Mouse (Mus musculus) layer of hippocampus, postnatal 14 days (tissue): ENCODE results near the gene 1700020N01Rik. TPM values are rescaled to one million over a fixed set of nuclear protein-coding genes. Genes with fewer than 3 reads are reported as not detected.
A peak's percentile ranks its signal among the peaks of the same experiment; 100 is the strongest.

ENCODE experiments used
- DNase-seq, 2 experiments: peaks; one replicate each; pipeline ENCODE4 v3.0.0; 2021 to 2022; ENCODE audit warnings: low spot score in 2 of 2, mixed read lengths in 1 of 2
- total RNA-seq, 2 experiments: library from RNA; stranded (reverse); gene quantifications; 2 replicates each; pipeline ENCODE4 v1.2.3; 2021

The 1700020N01Rik gene
- total RNA-seq, 2 experiments from 2014 or later = not detected

DNA sequence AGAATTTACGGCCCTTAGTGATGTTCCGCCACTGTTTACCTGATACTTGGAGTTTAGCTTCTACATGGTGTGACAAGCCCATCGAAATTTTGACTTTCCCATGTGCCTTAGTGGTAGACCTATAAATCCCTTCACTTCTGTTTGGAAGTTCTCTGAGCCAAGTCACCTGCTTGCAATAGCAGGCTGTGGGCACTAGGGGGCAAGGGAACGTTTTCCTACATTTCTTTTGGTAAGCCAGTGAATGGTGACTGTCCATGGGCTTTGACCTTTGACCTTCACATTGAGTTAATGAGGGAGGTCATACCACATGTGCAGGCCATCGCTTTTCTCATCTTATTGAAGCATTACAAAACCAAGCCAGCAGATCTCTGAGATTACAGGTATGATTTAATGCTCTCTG lies 8.0 kb downstream of the 1700020N01Rik start:
- peak in 1 of 2 experiments; percentile 59 for DNase-seq

DNA sequence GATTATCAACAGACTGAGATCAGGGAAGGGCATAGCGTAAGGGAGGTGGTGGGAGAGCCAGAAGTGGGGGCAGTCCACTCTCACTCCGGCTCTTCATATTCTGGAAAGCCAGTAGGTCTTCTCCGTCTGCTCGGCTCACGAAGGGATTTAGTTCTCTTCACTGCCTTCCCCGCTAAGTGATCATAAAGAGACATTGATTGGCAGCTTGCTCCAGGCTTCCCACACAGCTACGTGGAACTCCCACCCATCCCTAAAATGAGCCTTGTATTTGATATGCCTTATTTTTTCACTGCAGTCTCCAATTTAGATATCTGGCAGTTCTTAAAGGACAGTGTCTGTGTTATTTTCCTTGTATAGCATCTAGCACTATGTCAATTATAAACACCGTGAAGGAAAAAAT lies 11.5 kb downstream of the 1700020N01Rik start:
- peak in 1 of 2 experiments; percentile 49 for DNase-seq

DNA sequence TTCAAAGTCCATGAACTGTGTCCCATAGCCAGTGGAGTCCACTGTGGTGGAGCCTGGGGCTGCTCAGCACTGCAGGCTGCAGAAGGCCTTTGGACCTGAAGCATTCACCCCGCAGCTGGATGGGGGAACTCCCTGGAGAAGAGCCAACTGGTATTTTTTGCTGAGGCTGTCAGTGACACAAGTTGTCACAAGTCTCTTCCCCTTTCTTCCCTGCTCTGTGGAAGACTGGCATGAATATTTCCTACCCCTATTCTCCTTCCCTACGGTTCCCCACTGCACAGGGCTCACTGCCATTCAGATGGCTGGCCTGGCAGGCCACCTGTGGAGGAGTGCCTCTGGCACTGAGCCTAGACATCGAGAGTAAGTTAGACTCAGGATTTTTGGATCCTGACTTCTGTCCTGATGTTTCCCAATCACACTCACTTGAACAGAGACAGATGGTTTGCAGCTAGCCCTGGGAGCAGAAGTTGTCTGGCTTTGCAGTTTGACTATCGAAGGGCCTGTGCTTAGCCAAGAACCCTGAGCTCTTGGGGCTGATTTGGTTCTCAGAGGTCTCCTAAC lies 12.1 kb downstream of the 1700020N01Rik start:
- DNase-seq = peak; percentile 56 to 64

DNA sequence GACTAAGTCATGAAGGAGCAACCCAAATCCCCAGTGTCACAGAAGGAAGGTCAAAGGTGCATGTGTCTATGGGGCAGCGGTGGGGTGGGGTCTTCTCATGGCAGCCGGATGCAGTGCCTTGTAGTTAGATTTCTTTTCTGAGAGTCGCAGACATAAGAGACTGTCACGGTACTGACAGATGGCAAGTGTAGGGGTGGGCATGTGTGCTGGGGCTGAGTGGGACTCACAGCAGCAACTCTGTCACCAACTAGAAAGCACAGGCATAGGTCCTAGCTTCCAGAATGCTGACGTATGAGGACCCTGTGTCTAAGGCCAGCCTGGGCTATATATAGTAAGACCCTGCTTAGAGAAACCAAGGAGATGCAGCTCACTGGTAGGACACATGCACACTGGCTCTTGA lies 12.7 kb downstream of the 1700020N01Rik start:
- peak; percentile 45 to 55 for DNase-seq

DNA sequence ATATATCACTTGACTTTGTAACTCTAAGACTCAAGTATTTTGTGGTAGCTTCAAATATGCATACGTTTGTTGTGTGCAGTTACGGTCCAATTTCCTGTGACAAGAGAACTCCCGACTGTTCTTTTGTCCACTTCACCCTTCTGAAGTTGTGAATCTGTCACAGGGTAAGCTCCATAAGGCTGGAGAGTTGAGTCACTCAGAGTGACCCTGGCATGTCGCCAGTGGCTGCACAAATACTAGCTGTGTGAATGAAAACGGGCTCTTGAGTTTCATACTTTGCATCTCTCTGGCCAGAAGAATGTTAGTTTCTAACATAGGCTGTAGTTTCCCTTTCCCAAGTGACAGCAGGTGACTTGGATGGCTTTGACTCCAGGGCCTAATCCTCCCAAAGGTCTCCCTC lies 14.0 kb downstream of the 1700020N01Rik start:
- no peak for DNase-seq

DNA sequence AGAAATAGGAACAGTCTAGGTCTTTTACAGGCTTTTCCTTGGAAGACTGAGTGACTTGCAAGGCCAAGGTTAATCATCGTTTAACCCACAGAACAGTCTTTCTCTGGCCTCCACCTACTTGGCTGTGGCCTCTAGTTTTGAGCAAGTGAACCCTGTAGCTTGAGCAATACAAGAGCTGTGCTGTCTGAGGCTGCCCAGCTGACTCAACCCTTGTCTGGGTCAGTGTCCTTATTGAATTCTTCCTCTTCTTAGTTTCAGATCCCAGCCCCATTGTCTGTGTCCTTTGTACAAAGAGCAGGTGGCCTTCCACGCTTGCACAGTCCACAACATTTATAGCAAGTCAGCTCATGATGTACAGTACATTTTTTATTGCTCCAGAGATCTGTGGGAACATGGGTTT lies 16.6 kb downstream of the 1700020N01Rik start:
- DNase-seq = no peak

DNA sequence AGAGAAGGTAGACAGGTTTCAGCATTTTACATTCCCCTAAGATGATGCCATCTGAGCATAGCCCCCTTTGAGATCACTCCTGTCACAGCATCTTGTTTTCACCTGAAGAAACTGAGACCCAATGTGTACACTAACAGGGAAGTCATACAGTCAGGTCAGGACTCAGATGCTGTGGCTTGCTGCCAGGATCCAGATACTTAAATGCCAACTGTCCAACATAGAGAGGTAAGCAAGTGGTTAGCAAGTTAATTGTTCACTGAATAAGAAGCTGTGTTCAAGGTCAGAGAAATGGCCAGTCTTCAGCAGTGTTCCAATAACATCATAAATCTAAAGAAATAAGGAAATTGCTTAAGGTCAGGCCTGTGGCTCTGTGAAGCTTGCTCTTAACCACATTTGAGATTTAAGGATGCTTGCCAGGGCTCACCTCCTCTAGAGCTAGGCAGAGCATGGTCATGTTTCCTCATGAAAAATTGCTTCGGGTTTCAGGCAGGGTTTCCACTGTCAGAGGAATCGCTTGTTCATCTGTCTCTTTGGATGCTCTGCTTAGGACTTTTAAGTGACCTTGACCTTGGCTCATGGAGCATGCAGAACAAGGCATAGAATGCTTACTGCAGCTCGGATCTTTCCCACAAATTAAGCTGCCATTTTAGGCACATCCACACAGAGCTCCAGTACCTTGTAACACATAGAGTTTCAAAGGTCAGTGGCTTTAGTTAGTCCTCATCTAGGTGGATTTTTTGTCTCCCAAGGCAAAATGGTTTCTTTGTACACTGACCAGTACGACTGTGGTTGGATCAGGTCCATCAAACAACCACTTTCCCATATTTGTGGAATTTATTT lies 20.3 kb downstream of the 1700020N01Rik start:
- DNase-seq = no peak

DNA sequence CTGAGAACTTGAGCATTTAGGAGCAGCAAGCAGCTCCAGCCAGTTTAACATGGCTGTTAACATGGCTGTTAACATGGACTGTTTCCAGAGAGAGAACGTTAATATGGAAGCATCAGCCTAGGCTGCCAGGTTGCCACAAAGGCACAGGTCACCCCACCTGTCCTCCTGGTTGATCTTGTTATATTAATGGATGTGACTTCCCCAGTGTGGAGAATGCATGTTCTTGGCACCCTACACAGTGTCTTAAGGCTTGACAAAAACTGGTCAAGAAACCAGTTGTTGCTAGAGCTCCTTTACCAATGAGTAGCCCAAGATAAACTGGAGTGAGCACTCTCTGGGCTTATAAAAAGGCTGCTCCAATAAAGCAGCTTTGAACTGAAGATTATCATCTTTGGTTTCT lies 21.6 kb downstream of the 1700020N01Rik start:
- no peak for DNase-seq

DNA sequence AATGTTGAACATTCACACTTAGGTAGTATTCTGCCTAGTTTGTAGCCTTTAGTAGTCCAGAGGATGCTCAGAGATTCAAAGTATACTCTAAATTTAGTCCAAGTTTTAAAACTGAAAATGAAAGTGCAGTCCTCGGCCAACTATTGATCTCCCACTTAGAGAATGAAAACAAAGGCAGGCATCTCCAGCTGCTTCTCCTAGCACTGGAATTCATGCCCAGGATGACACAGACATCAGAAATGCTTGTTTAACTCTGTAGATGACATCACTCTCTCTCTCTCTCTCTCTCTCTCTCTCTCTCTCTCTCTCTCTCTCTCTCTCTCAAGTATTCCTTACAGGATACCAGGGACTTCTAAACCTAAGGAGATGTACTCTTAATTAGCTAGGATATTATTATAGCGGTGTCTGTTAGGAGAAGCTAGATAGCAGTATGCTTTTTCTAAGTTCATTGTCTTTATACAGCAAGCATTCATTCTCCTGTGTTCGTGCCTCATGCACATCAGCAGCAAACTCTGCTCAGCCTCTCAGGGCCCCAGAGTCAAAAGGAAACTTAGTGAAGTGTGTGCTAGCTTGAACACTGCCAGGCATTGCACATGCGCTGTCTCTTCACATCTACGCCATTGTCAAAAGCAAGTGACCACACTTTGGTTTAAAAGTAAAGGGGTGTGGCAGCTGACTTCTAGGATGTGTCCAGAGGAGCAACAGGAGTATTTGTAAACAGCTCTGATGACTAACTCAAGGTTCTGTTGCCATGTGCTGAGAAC lies 26.0 kb downstream of the 1700020N01Rik start:
- DNase-seq = no peak

DNA sequence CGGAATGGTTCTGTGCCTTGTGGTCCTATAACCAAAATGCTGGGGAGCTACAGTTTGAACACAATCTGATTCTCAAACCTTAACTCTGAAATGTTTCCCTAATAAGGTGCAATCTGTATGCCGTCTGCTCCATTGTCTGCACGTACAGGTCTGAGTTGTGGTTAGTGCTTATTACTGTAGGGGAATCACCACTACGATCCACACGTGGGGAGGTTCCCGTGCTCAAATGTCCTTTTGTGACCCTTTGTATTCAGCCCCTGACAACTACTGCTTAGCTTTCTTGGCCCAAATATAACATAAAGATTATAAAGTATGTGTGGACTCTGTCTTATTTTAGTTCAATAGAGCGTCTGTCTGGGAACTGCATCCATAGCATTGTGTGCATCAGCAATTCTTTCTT lies 29.1 kb downstream of the 1700020N01Rik start:
- no peak for DNase-seq

DNA sequence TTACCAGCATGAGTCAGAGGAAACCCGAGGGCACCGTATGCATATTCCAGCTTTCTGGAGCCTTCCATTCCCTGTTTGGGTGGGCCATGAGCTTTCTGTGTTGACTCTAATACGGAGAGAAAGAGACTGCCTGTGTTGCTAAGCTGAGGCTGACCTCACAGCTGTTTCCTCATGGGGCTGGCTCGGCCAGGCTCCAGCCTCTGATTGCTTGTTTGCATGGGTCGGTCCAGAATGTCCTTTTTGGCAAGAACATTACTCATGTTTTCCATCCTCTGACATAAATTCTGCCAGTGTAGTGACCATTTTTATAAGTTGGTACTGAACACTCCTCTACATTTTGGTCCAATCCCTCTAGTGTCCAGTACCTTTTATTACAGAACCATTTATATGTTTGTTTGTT lies 35.6 kb downstream of the 1700020N01Rik start:
- DNase-seq = no peak

DNA sequence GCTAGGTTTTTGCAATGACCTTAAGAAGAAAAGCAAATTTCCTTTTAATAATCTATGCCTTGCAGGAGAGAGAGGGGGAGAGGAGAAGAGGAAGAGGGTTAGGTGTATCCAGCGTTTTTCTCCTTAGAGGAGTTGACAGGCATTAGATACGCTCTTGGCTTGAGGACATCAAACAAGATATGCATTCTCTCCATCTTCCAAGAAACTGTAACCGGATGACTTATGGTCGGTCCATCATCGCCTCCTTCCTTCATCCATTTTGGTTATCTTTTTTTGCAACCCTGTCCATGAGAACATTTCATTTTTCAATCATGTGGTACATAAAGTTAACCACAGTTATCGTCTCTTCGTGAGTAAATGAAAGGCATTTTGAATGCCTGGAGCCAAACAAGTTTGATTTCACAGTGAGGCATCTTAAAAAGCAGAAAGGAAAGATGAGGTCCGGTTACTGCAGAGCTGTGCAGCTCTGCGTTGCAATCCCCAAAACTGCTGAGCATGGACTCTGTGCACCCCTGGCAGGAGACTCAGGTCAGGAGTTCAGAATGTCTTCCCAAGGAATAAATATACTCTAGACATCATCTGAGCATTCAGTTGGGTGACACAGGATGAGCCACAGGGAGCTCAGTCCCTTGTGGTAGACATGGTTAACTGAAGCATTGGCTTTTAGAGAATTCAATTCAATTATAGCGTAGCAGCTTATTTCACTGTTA lies 36.2 kb downstream of the 1700020N01Rik start:
- DNase-seq = no peak

DNA sequence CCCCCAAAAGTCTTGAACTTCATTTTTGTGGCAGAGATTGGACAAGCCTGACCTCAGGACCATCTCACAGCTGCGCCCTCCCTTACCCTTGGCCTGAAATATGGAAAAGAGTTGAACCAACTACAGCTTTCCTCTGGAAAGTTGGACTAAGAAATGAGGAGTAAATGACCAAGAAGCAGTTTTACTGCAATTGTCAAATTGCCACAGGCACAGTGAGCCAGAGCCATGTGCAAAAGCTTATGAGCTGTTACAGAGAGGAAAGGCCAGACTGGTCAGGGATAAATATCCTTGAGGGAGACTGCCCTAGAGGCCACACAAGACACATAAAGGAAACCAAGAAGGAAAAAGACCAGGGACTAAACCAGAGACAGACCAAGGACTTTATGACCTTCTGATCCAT lies 38.5 kb downstream of the 1700020N01Rik start:
- no peak for DNase-seq

DNA sequence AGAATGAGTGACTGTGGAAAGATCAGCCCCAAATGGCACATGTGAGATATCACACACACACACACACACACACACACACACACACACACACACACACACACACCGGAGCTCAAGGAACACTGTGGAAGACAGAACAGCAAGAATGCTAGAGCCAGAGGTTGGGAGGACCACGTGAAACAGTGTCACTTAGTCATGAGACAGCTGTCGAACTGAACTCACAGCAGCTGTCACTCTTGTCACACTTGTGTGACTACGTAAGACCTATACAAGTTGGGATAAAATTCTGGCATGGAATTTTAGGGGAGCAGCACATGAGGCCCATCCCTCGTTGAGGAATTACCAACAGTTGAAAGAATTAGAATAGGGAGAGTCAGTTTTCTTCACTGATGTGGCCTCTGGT lies 39.7 kb downstream of the 1700020N01Rik start:
- no peak for DNase-seq

DNA sequence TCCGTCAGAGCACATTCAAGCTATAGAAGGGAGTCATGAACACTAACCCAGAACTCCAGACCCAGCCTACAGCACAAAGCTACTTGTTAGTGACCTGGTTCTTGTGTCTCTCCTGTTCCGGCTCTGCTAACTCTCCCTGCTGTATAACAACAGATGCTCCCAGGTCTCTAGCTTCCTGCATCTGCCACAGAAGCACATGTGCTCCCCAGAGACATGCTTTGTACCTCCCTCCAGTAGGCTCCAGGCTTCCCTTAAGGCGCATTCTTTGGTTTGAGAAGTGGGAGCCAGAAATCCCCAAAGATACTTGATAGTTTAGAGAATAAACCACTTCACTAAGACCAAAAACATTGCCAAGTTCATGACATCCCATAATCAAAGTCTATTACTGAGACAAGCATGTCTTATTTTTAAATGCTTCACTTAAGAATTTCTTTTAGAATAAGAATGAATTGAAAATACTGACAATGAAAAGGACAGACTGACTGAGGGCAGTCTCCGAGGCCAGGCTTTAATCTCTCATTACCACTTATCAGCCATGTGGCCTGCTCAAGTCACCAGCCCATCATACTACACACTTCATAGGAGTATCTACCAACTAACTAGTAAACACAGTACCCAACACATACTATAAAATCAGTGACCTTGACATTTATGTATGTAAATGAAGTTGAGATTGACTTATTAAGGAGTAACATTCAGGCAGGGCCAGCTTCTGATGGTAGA lies 43.2 kb downstream of the 1700020N01Rik start:
- DNase-seq = no peak

DNA sequence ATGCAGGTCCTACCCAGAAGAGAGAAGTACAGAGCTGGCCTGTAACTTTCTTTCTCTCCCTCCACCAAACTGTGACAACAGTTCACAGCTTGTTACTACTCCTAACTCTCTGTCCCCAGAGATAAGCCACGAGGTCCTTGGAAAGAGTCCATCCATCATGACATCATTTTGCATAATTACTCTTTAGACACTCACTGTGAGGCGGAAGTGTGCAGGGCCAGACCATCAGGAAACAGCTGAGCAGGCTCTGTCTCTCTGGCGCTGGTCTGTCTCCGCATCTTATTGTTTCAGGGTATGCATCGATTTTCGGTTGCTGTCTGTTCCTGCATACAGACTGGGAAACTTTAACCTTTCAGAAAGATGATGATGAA lies 43.8 kb downstream of the 1700020N01Rik start:
- DNase-seq = peak in 1 of 2 experiments; percentile 34

DNA sequence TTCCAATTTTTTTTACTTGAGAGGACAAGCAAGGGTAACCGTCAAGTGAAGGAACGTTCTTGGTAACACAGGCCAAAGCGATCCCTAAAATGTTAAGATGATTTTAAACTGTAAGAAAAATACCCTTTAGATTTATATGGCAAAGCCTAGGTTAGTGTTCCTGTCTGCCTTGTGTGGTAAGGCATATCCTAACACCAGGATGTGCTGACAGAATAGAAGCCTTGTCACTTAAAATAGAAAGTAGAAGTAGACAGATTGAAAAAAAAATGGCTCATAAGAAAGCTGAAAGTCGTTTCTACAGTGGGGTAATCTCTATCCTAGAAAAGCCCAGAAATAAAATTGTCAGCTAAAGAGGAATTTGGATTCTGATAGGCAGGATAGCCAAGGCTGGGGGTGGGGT lies 58.4 kb downstream of the 1700020N01Rik start:
- no peak for DNase-seq

DNA sequence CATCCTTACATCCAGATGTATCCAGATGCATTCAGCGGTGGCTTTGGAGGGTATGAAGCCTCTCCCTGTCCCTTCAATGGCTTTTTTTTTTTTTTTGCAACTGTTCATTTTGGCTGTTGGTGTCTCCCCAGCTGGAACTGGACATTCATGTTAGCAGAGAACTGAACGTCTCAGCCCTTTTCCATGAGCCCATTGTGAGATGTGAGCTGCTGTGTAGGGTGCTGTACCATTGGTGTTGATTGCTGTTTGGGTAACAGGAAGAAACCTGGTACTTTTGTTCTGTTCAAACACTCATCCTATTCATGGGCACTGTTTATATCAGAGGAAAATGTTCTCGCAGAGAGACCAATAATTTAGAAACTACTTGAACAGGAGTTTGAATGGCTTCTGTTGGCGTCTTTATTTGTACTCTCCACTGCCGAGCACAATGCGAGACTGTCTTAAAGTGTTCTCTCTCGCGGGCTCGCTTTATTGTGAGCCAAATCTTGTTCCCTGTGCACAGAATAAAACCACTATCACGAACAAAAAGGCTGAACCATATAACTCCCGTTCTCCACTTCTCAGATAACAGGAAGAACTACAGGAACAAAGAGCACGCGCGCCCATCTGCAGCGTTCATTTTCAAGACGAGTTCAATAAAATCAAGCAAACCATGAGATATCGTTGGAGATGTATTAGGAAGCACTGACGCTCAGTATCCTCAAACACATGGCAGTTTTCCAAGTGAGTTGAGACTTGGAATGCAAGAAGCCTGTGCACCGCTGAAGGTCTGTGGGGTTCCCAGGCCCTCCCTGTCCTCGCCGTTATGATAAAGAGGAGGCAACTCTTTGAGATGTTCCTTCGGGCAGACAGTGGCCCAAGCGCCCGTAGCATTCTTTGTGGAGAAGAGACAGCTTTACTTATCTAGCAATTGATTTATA lies 59.7 kb downstream of the 1700020N01Rik start:
- DNase-seq = peak in 1 of 2 experiments; percentile 26

DNA sequence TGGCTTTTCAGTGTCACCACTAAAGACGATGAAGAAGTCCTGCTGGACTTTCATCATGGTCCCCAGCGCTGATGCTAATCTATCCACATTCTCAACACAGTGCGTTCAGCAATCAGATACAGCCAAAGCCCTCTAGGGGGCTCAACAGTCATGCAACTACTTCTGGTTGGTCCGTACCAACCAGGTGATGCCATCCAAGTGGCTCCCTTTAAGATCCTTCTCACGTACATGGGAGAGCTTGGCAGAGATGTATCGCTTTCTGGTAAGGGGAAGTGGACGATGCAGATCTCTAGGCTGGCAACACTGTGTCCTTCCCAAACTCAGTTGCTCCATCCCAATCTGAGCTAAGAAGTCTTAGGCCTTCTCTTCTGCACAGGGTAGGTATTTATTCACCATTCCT lies 60.5 kb downstream of the 1700020N01Rik start:
- DNase-seq = no peak
